Comparison of ENCODE assay signal across 8 mouse cellular contexts in genomic region chr5:140636316-140637057, GRCm38 (mm10). TPM values are rescaled to one million over a fixed set of nuclear protein-coding genes. Genes with fewer than 3 reads are reported as not detected.
A peak's percentile ranks its signal among the peaks of the same experiment; 100 is the strongest.
DNase-seq lines count a peak whose midpoint lies in the region; ATAC-seq lines count a peak whose summit lies in the region.

No protein-coding gene starts in this region.

- DNase-seq in kidney, adult 18-20 months: peak; percentile 33
- DNase-seq in ZHBTc4 (ENCODE audit: low read depth, low spot score): peak; percentile 53
- DNase-seq in kidney, postnatal 25 days: peak; percentile 42 to 72
- DNase-seq in cerebellum, adult 8-10 months: no peak
- DNase-seq in ovary, adult 18-20 months (ENCODE audit: low spot score): no peak
- no peak for DNase-seq in cerebellum, postnatal 25 days

- H3K27ac ChIP-seq in kidney, embryonic 14.5 days (ENCODE audit: low read depth, low read length): no peak overlapping the region
- H3K27ac ChIP-seq in stomach, embryonic 16.5 days (ENCODE audit: low read length): peak overlapping the region; percentile 52; the same call in 1 of the 2 replicates

- ATAC-seq in kidney, embryonic 14.5 days (ENCODE audit: low FRiP score, low TSS enrichment): no peak
- ATAC-seq in stomach, embryonic 16.5 days (ENCODE audit: insufficient read depth, low FRiP score): no peak

- H3K4me2 ChIP-seq in kidney, embryonic 14.5 days (replicated peaks; ENCODE audit: low read depth, low read length): no peak overlapping the region
- H3K4me2 ChIP-seq in stomach, embryonic 16.5 days (ENCODE audit: low read depth, low read length): no peak overlapping the region

- H3K4me3 ChIP-seq in kidney, embryonic 14.5 days (ENCODE audit: low read length): no peak overlapping the region
- no peak overlapping the region for H3K4me3 ChIP-seq in stomach, embryonic 16.5 days (replicated peaks; ENCODE audit: low read length)

- WGBS in kidney, embryonic 14.5 days: 76% methylated on average over 7 of the region's 7 CpGs
- 78% methylated on average over 7 of the region's 7 CpGs for WGBS in stomach, embryonic 16.5 days

- H3K9me3 ChIP-seq in kidney, embryonic 14.5 days (ENCODE audit: control insufficient read depth, low read length): no peaks in the 10 kb centered on the region
- H3K9me3 ChIP-seq in stomach, embryonic 16.5 days (replicated peaks; ENCODE audit: control insufficient read depth, low read length): no peaks in the 10 kb centered on the region

- H3K4me1 ChIP-seq in kidney, embryonic 14.5 days (ENCODE audit: control insufficient read depth, insufficient read depth, low read length): peaks cover 6% of the 10 kb centered on the region; the same call in 1 of the 2 replicates
- peaks cover 15% of the 10 kb centered on the region for H3K4me1 ChIP-seq in stomach, embryonic 16.5 days (ENCODE audit: control insufficient read depth, insufficient read depth, low read length)

- no peaks in the 10 kb centered on the region for H3K27me3 ChIP-seq in kidney, embryonic 14.5 days (ENCODE audit: control insufficient read depth, insufficient read depth, low read length)
- H3K27me3 ChIP-seq in stomach, embryonic 16.5 days (ENCODE audit: control insufficient read depth, insufficient read depth, low read length): no peaks in the 10 kb centered on the region

- H3K36me3 ChIP-seq in kidney, embryonic 14.5 days (ENCODE audit: control insufficient read depth, insufficient read depth, low read length): peaks cover 71% of the 10 kb centered on the region
- peaks cover 23% of the 10 kb centered on the region; the same call in 1 of the 2 replicates for H3K36me3 ChIP-seq in stomach, embryonic 16.5 days (ENCODE audit: control insufficient read depth, insufficient read depth, low read length)

- no peak overlapping the region for H3K9ac ChIP-seq in kidney, embryonic 14.5 days (ENCODE audit: low read depth, low read length)
- no peak overlapping the region for H3K9ac ChIP-seq in stomach, embryonic 16.5 days (ENCODE audit: low read length)

RNA-seq across cellular contexts. Expression of gene Ttyh3, which starts 12.3 kb away (rescaled TPM):
- polyA plus RNA-seq in kidney, embryonic 14.5 days (2014; fragmentation: Nextera tagmentation; extraction: Ambion mirVana): 40.0 and 48.5 TPM in 2 replicates
- polyA plus RNA-seq in stomach, embryonic 16.5 days (2015; fragmentation: Nextera tagmentation; extraction: Ambion mirVana): 13.8 and 17.8 TPM in 2 replicates

RNA-seq across cellular contexts. Expression of gene Lfng, which starts 29.4 kb away (rescaled TPM):
- 32.2 and 39.0 TPM in 2 replicates for polyA plus RNA-seq in kidney, embryonic 14.5 days (2014; fragmentation: Nextera tagmentation; extraction: Ambion mirVana)
- 21.5 and 21.6 TPM in 2 replicates for polyA plus RNA-seq in stomach, embryonic 16.5 days (2015; fragmentation: Nextera tagmentation; extraction: Ambion mirVana)

Comparison
In these comparisons a context has a peak if more than half of its experiments do, and no peak if none do; other contexts are left out.
1. DNase-seq: peak in kidney, adult 18-20 months (single experiment), ZHBTc4 (single experiment) and kidney, postnatal 25 days (2 of 2); none in cerebellum, adult 8-10 months (single experiment), ovary, adult 18-20 months (single experiment) and cerebellum, postnatal 25 days (0 of 2).